Mouse (Mus musculus) lung, adult 2 months (tissue): ENCODE results near the gene Trim11.

Experiments
- CTCF ChIP-seq: fragments of 200-500 bp; IDR thresholded peaks from 2 replicates; pipeline ENCODE4 v1.5.1; 2011; ENCODE audit warnings: mild to moderate bottlenecking, low read length, control low read depth; ENCODE audit not compliant: insufficient read depth
- POLR2A ChIP-seq: fragments of 200-500 bp; IDR thresholded peaks from 2 replicates; pipeline ENCODE4 v1.6.1; 2011; ENCODE audit warnings: low read depth, mild to moderate bottlenecking, control low read depth, low read length, borderline replicate concordance; ENCODE audit errors: extremely low read depth

DNA sequence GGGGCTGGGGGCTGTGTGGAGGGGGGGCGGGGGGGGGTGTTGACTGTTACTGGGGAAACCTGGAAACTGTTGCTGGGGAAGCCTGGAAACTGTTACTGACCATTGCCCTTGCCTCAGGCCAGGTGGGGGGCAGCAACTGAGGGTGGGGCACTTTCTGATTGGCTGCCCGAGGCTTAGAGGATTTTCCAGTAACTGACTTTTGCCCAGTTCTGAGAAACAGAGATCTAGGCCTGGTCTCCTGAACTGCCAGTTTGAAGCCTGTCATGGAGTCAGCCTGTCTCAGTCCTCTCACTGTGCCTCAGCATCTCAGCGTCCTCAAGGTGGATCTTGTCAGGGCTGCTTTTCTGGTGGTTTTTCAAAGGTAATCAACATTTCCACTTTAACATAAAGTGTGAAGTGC is 3.5 kb upstream of the Trim11 start:
- TF ChIP-seq CTCF (no peak), POLR2A (no peak)
